Comparison of ENCODE assay signal across 10 mouse cellular contexts in the genomic region with DNA sequence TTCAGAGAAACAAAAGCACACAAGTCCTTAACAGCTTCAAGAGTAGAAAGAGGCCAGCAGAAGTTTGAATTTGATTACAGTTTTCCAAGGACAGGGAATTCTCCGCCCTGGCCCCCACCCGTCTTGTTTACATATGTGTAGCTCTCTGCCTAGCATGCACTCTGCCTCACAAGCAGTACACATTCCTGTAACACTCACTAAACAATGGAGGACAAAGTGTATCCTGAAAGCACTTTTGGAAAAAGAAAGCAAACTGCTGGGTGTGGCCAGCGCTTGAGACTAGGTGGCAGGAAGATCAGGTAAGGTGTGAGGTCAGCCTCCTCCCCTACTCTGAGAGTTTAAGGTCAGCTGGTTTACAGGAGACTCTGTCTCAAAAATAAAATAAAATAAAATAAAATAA. TPM values are rescaled to one million over a fixed set of nuclear protein-coding genes. Genes with fewer than 3 reads are reported as not detected.
DNase-seq lines count a peak whose midpoint lies in the region; ATAC-seq lines count a peak whose summit lies in the region.
"Had no signal": no experiment of that assay in that cellular context is flagged by ENCODE, and none has a peak within 500 bp of the region (broad histone marks: within the 10 kb centered on the region; RNA-seq: fewer than 3 reads in every experiment).

No protein-coding gene starts in this region.

- DNase-seq in heart, postnatal 4 days = no peak
- peak; percentile 3 for DNase-seq in thymus, postnatal 14 days
- no peak for DNase-seq in thymus, postnatal 4 days
- peak; percentile 42 for DNase-seq in yolk sac, embryonic 10.5 days (ENCODE audit: low spot score)
- no peak for DNase-seq in Muller cell, postnatal 12 days (ENCODE audit: inconsistent ontology term)
- no peak for DNase-seq in thymus, postnatal 25 days

- no peak overlapping the region for H3K9ac ChIP-seq in heart, embryonic 15.5 days
- H3K9ac ChIP-seq in intestine, embryonic 15.5 days = no peak overlapping the region
- H3K9ac ChIP-seq: liver, embryonic 15.5 days; neural tube, embryonic 12.5 days had no signal

- WGBS in heart, embryonic 15.5 days = 70% methylated on average over 3 of the region's 3 CpGs
- 52% methylated on average over 3 of the region's 3 CpGs for WGBS in intestine, embryonic 15.5 days

- H3K9me3 ChIP-seq in heart, embryonic 15.5 days (replicated peaks) = no peaks in the 10 kb centered on the region
- no peaks in the 10 kb centered on the region for H3K9me3 ChIP-seq in intestine, embryonic 15.5 days
- H3K9me3 ChIP-seq: liver, embryonic 15.5 days; neural tube, embryonic 12.5 days had no signal

- H3K4me1 ChIP-seq in heart, embryonic 15.5 days (replicated peaks) = peaks cover 56% of the 10 kb centered on the region
- peaks cover 22% of the 10 kb centered on the region for H3K4me1 ChIP-seq in intestine, embryonic 15.5 days (replicated peaks)

- H3K4me3 ChIP-seq in heart, embryonic 15.5 days = no peak overlapping the region
- H3K4me3 ChIP-seq in intestine, embryonic 15.5 days (replicated peaks) = no peak overlapping the region
- H3K4me3 ChIP-seq: liver, embryonic 15.5 days; neural tube, embryonic 12.5 days had no signal

- no peaks in the 10 kb centered on the region for H3K27me3 ChIP-seq in heart, embryonic 15.5 days
- H3K27me3 ChIP-seq in intestine, embryonic 15.5 days (replicated peaks) = no peaks in the 10 kb centered on the region
- H3K27me3 ChIP-seq: liver, embryonic 15.5 days; neural tube, embryonic 12.5 days had no signal

- H3K36me3 ChIP-seq in heart, embryonic 15.5 days = no peaks in the 10 kb centered on the region
- H3K36me3 ChIP-seq in intestine, embryonic 15.5 days = no peaks in the 10 kb centered on the region
- H3K36me3 ChIP-seq: liver, embryonic 15.5 days; neural tube, embryonic 12.5 days had no signal

- no peak for ATAC-seq in heart, embryonic 15.5 days (replicated peaks; ENCODE audit: insufficient number of reproducible peaks, insufficient read depth, low FRiP score, low read depth)
- peak; percentile 54 for ATAC-seq in intestine, embryonic 15.5 days

- peak overlapping the region; percentile 19; the same call in 1 of the 2 replicates for H3K27ac ChIP-seq in heart, embryonic 15.5 days
- H3K27ac ChIP-seq in intestine, embryonic 15.5 days = peak overlapping the region; percentile 45; the same call in 1 of the 2 replicates
- H3K27ac ChIP-seq: liver, embryonic 15.5 days; neural tube, embryonic 12.5 days had no signal

- H3K4me2 ChIP-seq in heart, embryonic 15.5 days = no peak overlapping the region
- H3K4me2 ChIP-seq in intestine, embryonic 15.5 days (replicated peaks) = no peak overlapping the region
- H3K4me2 ChIP-seq: liver, embryonic 15.5 days had no signal

RNA-seq across cellular contexts. Expression of a gene that starts 8.4 kb away (rescaled TPM):
- 14.9 and 17.3 TPM in 2 replicates for polyA plus RNA-seq in heart, embryonic 15.5 days (2015; fragmentation: Nextera tagmentation; extraction: Ambion mirVana)
- total RNA-seq in heart, postnatal 4 days (2021) = 10 to 100 TPM; 83.8 to 88.7 TPM
- 12.4 and 13.1 TPM in 2 replicates for polyA plus RNA-seq in intestine, embryonic 15.5 days (2015; fragmentation: Nextera tagmentation; extraction: Ambion mirVana)

RNA-seq across cellular contexts. Expression of a gene that starts 56.6 kb away (rescaled TPM):
- polyA plus RNA-seq in heart, embryonic 15.5 days (2015; fragmentation: Nextera tagmentation; extraction: Ambion mirVana) = 0.09 and 0.27 TPM in 2 replicates
- not detected for total RNA-seq in heart, postnatal 4 days (2021)
- 0.23 TPM in 1 of 2 replicates, not detected in the other for polyA plus RNA-seq in intestine, embryonic 15.5 days (2015; fragmentation: Nextera tagmentation; extraction: Ambion mirVana)
- polyA plus RNA-seq: neural tube, embryonic 12.5 days had no signal

Comparison
In these comparisons a context has a peak if more than half of its experiments do, and no peak if none do; other contexts are left out.
1. DNase-seq: peak in thymus, postnatal 14 days (single experiment) and yolk sac, embryonic 10.5 days (single experiment); none in heart, postnatal 4 days (single experiment), thymus, postnatal 4 days (single experiment), Muller cell, postnatal 12 days (single experiment) and thymus, postnatal 25 days (single experiment).